Mouse (Mus musculus) stomach, postnatal 0 days (tissue): ENCODE measurements at regions not wholly inside any gene's neighbourhood (a gene's known extent, or its start where the extent isn't known, plus 50 kb on each side); places are given as distances from the start of the nearest gene placed in this dataset.
A peak's percentile ranks its signal among the peaks of the same experiment; 100 is the strongest.

Experiments used
- ATAC-seq: fragments of 200-750 bp; cut with Nextera tagmentation; 2 replicates; pipeline ENCODE4 v1.8.0; 2017; ENCODE audit not compliant: low FRiP score, low TSS enrichment
- DNase-seq: peaks from one replicate; pipeline ENCODE4 v3.0.0-alpha.2; 2016; ENCODE audit warnings: low spot score
- H3K27ac ChIP-seq: fragments of 300-500 bp; sonication (generic); replicated peaks from 2 replicates; pipeline ENCODE4 v1.5.1; 2014; ENCODE audit warnings: mild to moderate bottlenecking, control low read depth
- H3K27me3 ChIP-seq: fragments of 300-500 bp; sonication (generic); 2 replicates; pipeline ENCODE4 v1.6.1; 2014; ENCODE audit warnings: low read length; ENCODE audit not compliant: control insufficient read depth, insufficient read depth
- H3K36me3 ChIP-seq: fragments of 300-500 bp; sonication (generic); 2 replicates; pipeline ENCODE4 v1.6.1; 2014; ENCODE audit warnings: low read length, mixed read lengths; ENCODE audit not compliant: control insufficient read depth, insufficient read depth
- H3K4me1 ChIP-seq: fragments of 300-500 bp; sonication (generic); replicated peaks from 2 replicates; pipeline ENCODE4 v1.6.1; 2014; ENCODE audit warnings: antibody characterized with exemption; ENCODE audit not compliant: control insufficient read depth, insufficient read depth
- H3K4me2 ChIP-seq: fragments of 300-500 bp; sonication (generic); replicated peaks from 2 replicates; pipeline ENCODE4 v1.6.1; 2014; ENCODE audit warnings: low read depth, mild to moderate bottlenecking, control low read depth, moderate library complexity
- H3K4me3 ChIP-seq: fragments of 300-500 bp; sonication (generic); 2 replicates; pipeline ENCODE4 v1.5.1; 2014; ENCODE audit warnings: low read depth, low read length, control low read depth
- H3K9ac ChIP-seq: fragments of 300-500 bp; sonication (generic); 2 replicates; pipeline ENCODE4 v1.6.1; 2014; ENCODE audit warnings: mild to moderate bottlenecking, low read length, control low read depth, mixed read lengths
- H3K9me3 ChIP-seq: fragments of 300-500 bp; sonication (generic); 2 replicates; pipeline ENCODE4 v1.6.1; 2016; ENCODE audit warnings: low read length; ENCODE audit not compliant: control insufficient read depth
- CTCF ChIP-seq: IDR thresholded peaks from 2 replicates; pipeline ENCODE4 v1.5.1; 2016; ENCODE audit warnings: antibody characterized with exemption, low read depth, mild to moderate bottlenecking, moderate library complexity
- EP300 ChIP-seq: optimal IDR thresholded peaks from 2 replicates; pipeline ENCODE3; 2016; ENCODE audit warnings: antibody characterized with exemption
- WGBS: fragments of 180-500 bp; shearing (Covaris S2); extraction: QIAGEN DNeasy Blood & Tissue Kit; methylation state at CpG from one replicate; pipeline ENCODE4 v1.1.7; 2014; 5-methylcytosine and 5-hydroxymethylcytosine counted together

- no peak for DNase-seq
- TF ChIP-seq CTCF: no peak
- no peak for TF ChIP-seq EP300
- Histone ChIP-seq H3K9ac (no peak overlapping the region), H3K9me3 (no peaks in the 10 kb centered on the region), H3K4me3 (no peak overlapping the region), H3K27me3 (no peaks in the 10 kb centered on the region), H3K4me1 (no peaks in the 10 kb centered on the region), H3K36me3 (no peaks in the 10 kb centered on the region), H3K27ac (no peak overlapping the region), H3K4me2 (no peak overlapping the region)
- ATAC-seq: no peak
- 88% methylated on average over 3 of the region's 3 CpGs for WGBS
Observed at GRCm38 (mm10) chr7:114912109-114912508, 168.6 kb downstream of the Insc start.

- 0 out of 2 replicates have a peak, but pooled peaks have one; percentile 21 for ATAC-seq
- no peaks in the 10 kb centered on the region for H3K9me3 ChIP-seq
- WGBS: 0% methylated on average over 3 of the region's 3 CpGs
Observed at GRCm38 (mm10) chr7:114922155-114922554, 178.7 kb downstream of the Insc start.

GRCm38 (mm10) chr7:114933861-114934260, 190.4 kb downstream of the Insc start:
- WGBS: 93% methylated on average over 8 of the region's 8 CpGs
- no peak overlapping the region for H3K27ac ChIP-seq
- H3K4me1 ChIP-seq: no peaks in the 10 kb centered on the region
- no peak overlapping the region for H3K4me3 ChIP-seq
- no peaks in the 10 kb centered on the region for H3K36me3 ChIP-seq
- DNase-seq: no peak
- no peak for TF ChIP-seq EP300
- no peak for TF ChIP-seq CTCF
- no peak overlapping the region for H3K9ac ChIP-seq
- ATAC-seq: no peak
- no peaks in the 10 kb centered on the region for H3K27me3 ChIP-seq
- H3K9me3 ChIP-seq: no peaks in the 10 kb centered on the region
- H3K4me2 ChIP-seq: no peak overlapping the region

More at GRCm38 (mm10) chr7:114922155-114922554, 178.7 kb downstream of the Insc start:
- H3K9ac ChIP-seq: no peak overlapping the region
- H3K27me3 ChIP-seq: no peaks in the 10 kb centered on the region
- TF ChIP-seq CTCF (peak; percentile 90), EP300 (no peak)
- H3K27ac ChIP-seq: no peak overlapping the region
- no peaks in the 10 kb centered on the region for H3K36me3 ChIP-seq
- H3K4me2 ChIP-seq: no peak overlapping the region
- no peak overlapping the region for H3K4me3 ChIP-seq
- no peaks in the 10 kb centered on the region for H3K4me1 ChIP-seq
- DNase-seq: peak; percentile 64

GRCm38 (mm10) chr7:114950759-114951158, 207.3 kb downstream of the Insc start:
- Histone ChIP-seq H3K9me3 (no peaks in the 10 kb centered on the region), H3K27ac (no peak overlapping the region), H3K4me1 (no peaks in the 10 kb centered on the region), H3K36me3 (no peaks in the 10 kb centered on the region), H3K27me3 (no peaks in the 10 kb centered on the region), H3K4me2 (no peak overlapping the region), H3K4me3 (no peak overlapping the region), H3K9ac (no peak overlapping the region)
- TF ChIP-seq EP300 (no peak), CTCF (no peak)
- DNase-seq: no peak
- ATAC-seq: no peak

- no peak overlapping the region for H3K27ac ChIP-seq
- H3K27me3 ChIP-seq: no peaks in the 10 kb centered on the region
- no peaks in the 10 kb centered on the region for H3K9me3 ChIP-seq
- no peak overlapping the region for H3K4me2 ChIP-seq
- no peak for DNase-seq
- 55% methylated on average over 5 of the region's 5 CpGs for WGBS
- ATAC-seq: no peak
- TF ChIP-seq EP300 (no peak), CTCF (no peak)
- H3K9ac ChIP-seq: no peak overlapping the region
- H3K4me3 ChIP-seq: no peak overlapping the region
- H3K36me3 ChIP-seq: no peaks in the 10 kb centered on the region
- no peaks in the 10 kb centered on the region for H3K4me1 ChIP-seq
Observed at GRCm38 (mm10) chr7:114963206-114963605, 219.7 kb downstream of the Insc start.

- DNase-seq: no peak
- Histone ChIP-seq H3K27ac (no peak overlapping the region), H3K36me3 (no peaks in the 10 kb centered on the region), H3K27me3 (no peaks in the 10 kb centered on the region), H3K4me1 (no peaks in the 10 kb centered on the region), H3K4me2 (no peak overlapping the region), H3K9ac (no peak overlapping the region), H3K4me3 (no peak overlapping the region), H3K9me3 (no peaks in the 10 kb centered on the region)
- 29% methylated on average over 2 of the region's 2 CpGs for WGBS
- TF ChIP-seq CTCF: no peak
- TF ChIP-seq EP300: no peak
- ATAC-seq: no peak
Observed at GRCm38 (mm10) chr7:114965923-114966322, 222.4 kb downstream of the Insc start.
